Mouse (Mus musculus) heart, embryonic 16.5 days (tissue): ENCODE results near the gene Prame. TPM values are rescaled to one million over a fixed set of nuclear protein-coding genes. Genes with fewer than 3 reads are reported as not detected.
"Not testable (repeated sequence)": the region's sequence is repeated elsewhere in the genome, so short reads cannot be mapped to it uniquely, and the experiment has no call there.

Experiments used
- ATAC-seq: fragments of 200-750 bp; cut with Nextera tagmentation; replicated peaks from 2 replicates; pipeline ENCODE4 v1.8.0; 2017; ENCODE audit warnings: moderate number of reproducible peaks; ENCODE audit not compliant: insufficient read depth, low FRiP score; ENCODE audit errors: extremely low read depth
- H3K27ac ChIP-seq: fragments of 300-500 bp; sonication (generic); 2 replicates; pipeline ENCODE4 v1.5.1; 2014; ENCODE audit warnings: mild to moderate bottlenecking, low read length, control low read depth, moderate library complexity
- H3K27me3 ChIP-seq: fragments of 300-500 bp; sonication (generic); 2 replicates; pipeline ENCODE4 v1.6.1; 2014; ENCODE audit warnings: low read length, mixed read lengths; ENCODE audit not compliant: control insufficient read depth, insufficient read depth
- H3K36me3 ChIP-seq: fragments of 300-500 bp; sonication (generic); 2 replicates; pipeline ENCODE4 v1.6.1; 2014; ENCODE audit not compliant: control insufficient read depth, insufficient read depth
- H3K4me1 ChIP-seq: fragments of 300-500 bp; sonication (generic); 2 replicates; pipeline ENCODE4 v1.6.1; 2014; ENCODE audit warnings: low read length, mixed read lengths; ENCODE audit not compliant: control insufficient read depth, insufficient read depth
- H3K4me2 ChIP-seq: fragments of 300-500 bp; sonication (generic); 2 replicates; pipeline ENCODE4 v1.6.1; 2014; ENCODE audit warnings: low read depth, mild to moderate bottlenecking, control low read depth, low read length
- H3K4me3 ChIP-seq: fragments of 300-500 bp; sonication (generic); 2 replicates; pipeline ENCODE4 v1.5.1; 2014; ENCODE audit warnings: mild to moderate bottlenecking, control low read depth, low read length
- H3K9ac ChIP-seq: fragments of 300-500 bp; sonication (generic); 2 replicates; pipeline ENCODE4 v1.6.1; 2014; ENCODE audit warnings: low read length, control low read depth
- H3K9me3 ChIP-seq: fragments of 300-500 bp; sonication (generic); replicated peaks from 2 replicates; pipeline ENCODE4 v1.6.1; 2016; ENCODE audit warnings: low read length; ENCODE audit not compliant: control insufficient read depth
- WGBS: fragments of 180-500 bp; shearing (Covaris S2); extraction: QIAGEN DNeasy Blood & Tissue Kit; methylation state at CpG from one replicate; pipeline ENCODE4 v1.1.7; 2014; 5-methylcytosine and 5-hydroxymethylcytosine counted together
- polyA plus RNA-seq: library from polyadenylated mRNA; unstranded; fragments of >200 nt; fragmentation: Nextera tagmentation; extraction: Ambion mirVana; gene quantifications from 2 replicates; pipeline ENCODE4 v1.2.1, GENCODE M21; 2015

The Prame gene
- not detected in 2 replicates for polyA plus RNA-seq

- H3K36me3 ChIP-seq = no peaks in the 10 kb centered on the region
- H3K9ac ChIP-seq = no peak within 1 kb of the TSS
- H3K4me1 ChIP-seq = no peaks in the 10 kb centered on the region
- WGBS = 83% methylated on average over 11 of the region's 11 CpGs
- no peaks in the 10 kb centered on the region for H3K27me3 ChIP-seq
- no peak for ATAC-seq
- H3K4me3 ChIP-seq = no peak within 1 kb of the TSS
- H3K9me3 ChIP-seq = no peaks in the 10 kb centered on the region
- H3K4me2 ChIP-seq = no peak within 1 kb of the TSS
- no peak within 1 kb of the TSS for H3K27ac ChIP-seq
These were observed at the start of gene Prame for GRCm38 (mm10) chrX:135627605-135628004. TSS of gene Prame (minus strand) at chrX:135627705.

GRCm38 (mm10) chrX:135652173-135652772 is 24.8 kb upstream of the Prame start:
- Histone ChIP-seq H3K4me3 (no peak overlapping the region), H3K27me3 (no peaks in the 10 kb centered on the region), H3K4me2 (no peak overlapping the region), H3K9ac (no peak overlapping the region), H3K36me3 (no peaks in the 10 kb centered on the region), H3K27ac (no peak overlapping the region), H3K4me1 (no peaks in the 10 kb centered on the region), H3K9me3 (no peaks in the 10 kb centered on the region)
- WGBS = 41% methylated on average over 9 of the region's 9 CpGs
- 0 out of 2 replicates have a peak, but pooled peaks have one; percentile 32 for ATAC-seq

- not testable (repeated sequence) for H3K4me2 ChIP-seq, H3K4me1 ChIP-seq, H3K36me3 ChIP-seq, H3K27ac ChIP-seq, ATAC-seq, H3K27me3 ChIP-seq, H3K9ac ChIP-seq, H3K4me3 ChIP-seq
- 58% methylated on average over 3 of the region's 3 CpGs for WGBS
- H3K9me3 ChIP-seq = peaks cover 10% of the 10 kb centered on the region
These were observed 26.0 kb downstream of the Prame start for GRCm38 (mm10) chrX:135601298-135602029.

- 78% methylated on average over 2 of the region's 2 CpGs for WGBS
- peaks cover 10% of the 10 kb centered on the region for H3K9me3 ChIP-seq
- no peak for ATAC-seq
These were observed 28.8 kb downstream of the Prame start, which contains the start of gene Nxf7 for GRCm38 (mm10) chrX:135598677-135599076. TSS of gene Nxf7 (minus strand) at chrX:135598777.

GRCm38 (mm10) chrX:135598096-135598495 is 29.4 kb downstream of the Prame start:
- WGBS = 44% methylated on average over 13 of the region's 13 CpGs
- H3K9ac ChIP-seq = no peak overlapping the region
- H3K9me3 ChIP-seq = peaks cover 10% of the 10 kb centered on the region
- H3K4me2 ChIP-seq = no peak overlapping the region
- no peak overlapping the region for H3K4me3 ChIP-seq
- H3K4me1 ChIP-seq = no peaks in the 10 kb centered on the region
- no peak overlapping the region for H3K27ac ChIP-seq
- no peaks in the 10 kb centered on the region for H3K27me3 ChIP-seq
- no peak for ATAC-seq
- H3K36me3 ChIP-seq = no peaks in the 10 kb centered on the region

More at GRCm38 (mm10) chrX:135598677-135599076, 28.8 kb downstream of the Prame start, which contains the start of gene Nxf7:
- no peaks in the 10 kb centered on the region for H3K4me1 ChIP-seq
- no peaks in the 10 kb centered on the region for H3K27me3 ChIP-seq
- H3K9ac ChIP-seq = no peak within 1 kb of the TSS
- no peaks in the 10 kb centered on the region for H3K36me3 ChIP-seq
- H3K27ac ChIP-seq = no peak within 1 kb of the TSS
- H3K4me2 ChIP-seq = no peak within 1 kb of the TSS
- H3K4me3 ChIP-seq = no peak within 1 kb of the TSS

GRCm38 (mm10) chrX:135576412-135576811 is 51.1 kb downstream of the Prame start:
- no peak for ATAC-seq
- Histone ChIP-seq H3K36me3 (no peaks in the 10 kb centered on the region), H3K27ac (no peak overlapping the region), H3K9ac (no peak overlapping the region), H3K4me1 (no peaks in the 10 kb centered on the region; the same call in 1 of the 2 replicates), H3K27me3 (no peaks in the 10 kb centered on the region), H3K9me3 (no peaks in the 10 kb centered on the region), H3K4me2 (no peak overlapping the region), H3K4me3 (no peak overlapping the region)
- 100% methylated on average over 1 of the region's 1 CpGs for WGBS

- not testable (repeated sequence) for H3K9ac ChIP-seq, H3K4me2 ChIP-seq, H3K4me3 ChIP-seq, H3K27me3 ChIP-seq, H3K36me3 ChIP-seq, H3K4me1 ChIP-seq, H3K9me3 ChIP-seq
- ATAC-seq = 0 out of 2 replicates have a peak, but pooled peaks have one; percentile 55
- 44% methylated on average over 9 of the region's 9 CpGs for WGBS
- H3K27ac ChIP-seq = peak overlapping the region; percentile 39
These were observed 52.4 kb downstream of the Prame start for GRCm38 (mm10) chrX:135574958-135575628.

GRCm38 (mm10) chrX:135574261-135574957 is 53.1 kb downstream of the Prame start:
- WGBS = 17% methylated on average over 8 of the region's 8 CpGs
- H3K36me3 ChIP-seq, H3K27me3 ChIP-seq, H3K4me1 ChIP-seq, H3K27ac ChIP-seq, H3K9me3 ChIP-seq, H3K9ac ChIP-seq, H3K4me3 ChIP-seq, H3K4me2 ChIP-seq: not testable (repeated sequence)
- 0 out of 2 replicates have a peak, but pooled peaks have one; percentile 11 for ATAC-seq
